Mouse (Mus musculus) liver, postnatal 0 days (tissue): ENCODE measurements around the gene Ttc9b. TPM values are rescaled to one million over a fixed set of nuclear protein-coding genes. Genes with fewer than 3 reads are reported as not detected.

Experiments
- ATAC-seq: fragments of 200-750 bp; cut with Nextera tagmentation; 2 replicates; pipeline ENCODE4 v1.8.0; 2017; ENCODE audit warnings: mild to moderate bottlenecking, moderate library complexity
- DNase-seq: peaks from one replicate; pipeline ENCODE4 v3.0.0-alpha.2; 2016
- H3K27ac ChIP-seq: fragments of 300-500 bp; sonication (generic); 2 replicates; pipeline ENCODE4 v1.5.1; 2014; ENCODE audit warnings: antibody characterized with exemption, moderate library complexity, mild to moderate bottlenecking, low read depth
- H3K27me3 ChIP-seq: fragments of 300-500 bp; sonication (generic); 2 replicates; pipeline ENCODE4 v1.6.1; 2014; ENCODE audit warnings: low read length, control low read depth, mixed read lengths; ENCODE audit not compliant: insufficient read depth
- H3K36me3 ChIP-seq: fragments of 300-500 bp; sonication (generic); replicated peaks from 2 replicates; pipeline ENCODE4 v1.6.1; 2014; ENCODE audit warnings: mild to moderate bottlenecking, control low read depth, low read length, moderate library complexity, mixed read lengths; ENCODE audit not compliant: insufficient read depth
- H3K4me1 ChIP-seq: fragments of 300-500 bp; sonication (generic); 2 replicates; pipeline ENCODE4 v1.6.1; 2014; ENCODE audit warnings: antibody characterized with exemption, mild to moderate bottlenecking, control low read depth; ENCODE audit not compliant: insufficient read depth
- H3K4me2 ChIP-seq: fragments of 300-500 bp; sonication (generic); 2 replicates; pipeline ENCODE4 v1.6.1; 2014; ENCODE audit warnings: low read depth, mild to moderate bottlenecking, low read length, moderate library complexity, mixed read lengths
- H3K4me3 ChIP-seq: fragments of 300-500 bp; sonication (generic); 2 replicates; pipeline ENCODE4 v1.5.1; 2014; ENCODE audit warnings: low read depth, low read length
- H3K9ac ChIP-seq: fragments of 300-500 bp; sonication (generic); replicated peaks from 2 replicates; pipeline ENCODE4 v1.6.1; 2014; ENCODE audit warnings: mild to moderate bottlenecking, moderate library complexity
- H3K9me3 ChIP-seq: fragments of 300-500 bp; sonication (generic); 2 replicates; pipeline ENCODE4 v1.6.1; 2016; ENCODE audit warnings: mild to moderate bottlenecking, control low read depth, low read length, mixed read lengths
- CTCF ChIP-seq: sonication (generic); IDR thresholded peaks from 2 replicates; pipeline ENCODE4 v1.5.1; 2016; ENCODE audit warnings: antibody characterized with exemption, low read depth
- EP300 ChIP-seq: IDR thresholded peaks from 2 replicates; pipeline ENCODE4 v1.6.1; 2016; ENCODE audit warnings: antibody characterized with exemption, low read depth, mild to moderate bottlenecking
- WGBS: fragments of 180-500 bp; shearing (Covaris S2); extraction: QIAGEN DNeasy Blood & Tissue Kit; methylation state at CpG from one replicate; pipeline ENCODE4 v1.1.7; 2014; ENCODE audit not compliant: insufficient replicate concordance; 5-methylcytosine and 5-hydroxymethylcytosine counted together
- polyA plus RNA-seq: library from polyadenylated mRNA; unstranded; fragments of >200 nt; fragmentation: Nextera tagmentation; extraction: Ambion mirVana; gene quantifications from 2 replicates; pipeline ENCODE4 v1.2.1, GENCODE M21; 2015

The Ttc9b gene
- polyA plus RNA-seq, 1 experiment from 2014 or later, result not detected

DNA sequence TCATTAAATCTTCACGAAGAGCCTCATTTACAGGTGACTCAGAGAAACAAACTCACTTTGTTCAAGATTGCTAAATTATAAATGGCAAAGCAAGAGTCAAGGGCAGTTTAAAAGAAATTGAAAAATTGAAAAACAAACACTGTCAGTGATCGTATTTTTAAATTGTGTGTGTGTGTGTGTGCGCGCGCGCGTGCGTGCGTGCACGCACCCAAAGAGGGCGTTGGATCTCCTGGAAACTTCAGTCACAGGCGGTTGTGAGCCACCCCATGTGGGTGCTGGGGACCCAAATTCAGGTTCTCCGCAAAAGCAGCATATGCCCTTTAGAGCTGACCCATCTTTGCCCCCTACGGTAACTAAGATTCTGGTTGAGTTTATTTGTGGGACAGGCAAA is 21.5 kb downstream of the Ttc9b start:
- no peak overlapping the region for H3K27ac ChIP-seq
- ATAC-seq, result no peak
- TF ChIP-seq CTCF (no peak), EP300 (no peak)
- no peaks in the 10 kb centered on the region for H3K27me3 ChIP-seq
- no peak for DNase-seq
- H3K4me3 ChIP-seq, result peak overlapping the region; percentile 86
- peak overlapping the region; percentile 100 for H3K4me2 ChIP-seq
- H3K9ac ChIP-seq, result peak overlapping the region; percentile 76; the same call in 1 of the 2 replicates
- no peaks in the 10 kb centered on the region for H3K36me3 ChIP-seq
- no peaks in the 10 kb centered on the region for H3K9me3 ChIP-seq
- WGBS, result 34% methylated on average over 14 of the region's 14 CpGs
- peaks cover 12% of the 10 kb centered on the region for H3K4me1 ChIP-seq

- no peaks in the 10 kb centered on the region for H3K27me3 ChIP-seq
- H3K36me3 ChIP-seq, result no peaks in the 10 kb centered on the region
- no peak overlapping the region for H3K4me3 ChIP-seq
- no peak overlapping the region for H3K9ac ChIP-seq
- ATAC-seq (no peak), DNase-seq (no peak)
- peaks cover 4% of the 10 kb centered on the region; the same call in 1 of the 2 replicates for H3K4me1 ChIP-seq
- no peaks in the 10 kb centered on the region for H3K9me3 ChIP-seq
- 19% methylated on average over 2 of the region's 2 CpGs for WGBS
- H3K27ac ChIP-seq, result no peak overlapping the region
- TF ChIP-seq EP300 (no peak), CTCF (no peak)
- no peak overlapping the region for H3K4me2 ChIP-seq
Measured at GRCm38 (mm10) chr7:27683218-27683617, 29.5 kb downstream of the Ttc9b start.

- TF ChIP-seq CTCF (no peak), EP300 (no peak)
- Histone ChIP-seq H3K4me1 (peaks cover 14% of the 10 kb centered on the region), H3K4me2 (no peak overlapping the region), H3K9ac (no peak overlapping the region), H3K36me3 (no peaks in the 10 kb centered on the region), H3K27me3 (no peaks in the 10 kb centered on the region), H3K27ac (no peak overlapping the region), H3K9me3 (no peaks in the 10 kb centered on the region), H3K4me3 (no peak overlapping the region)
- ATAC-seq (no peak), DNase-seq (no peak)
- WGBS, result 32% methylated on average over 5 of the region's 5 CpGs
Measured at GRCm38 (mm10) chr7:27685220-27685619, 31.5 kb downstream of the Ttc9b start.

GRCm38 (mm10) chr7:27685681-27686080 is 32.0 kb downstream of the Ttc9b start:
- DNase-seq, result no peak
- H3K4me3 ChIP-seq, result no peak overlapping the region
- no peaks in the 10 kb centered on the region for H3K27me3 ChIP-seq
- no peaks in the 10 kb centered on the region for H3K9me3 ChIP-seq
- 0% methylated on average over 6 of the region's 6 CpGs for WGBS
- no peak overlapping the region for H3K27ac ChIP-seq
- ATAC-seq, result no peak
- no peaks in the 10 kb centered on the region for H3K36me3 ChIP-seq
- no peak overlapping the region for H3K9ac ChIP-seq
- peaks cover 14% of the 10 kb centered on the region for H3K4me1 ChIP-seq
- peak; percentile 85 for TF ChIP-seq CTCF
- no peak for TF ChIP-seq EP300
- H3K4me2 ChIP-seq, result no peak overlapping the region

GRCm38 (mm10) chr7:27687043-27687442 is 33.3 kb downstream of the Ttc9b start:
- Histone ChIP-seq H3K36me3 (no peaks in the 10 kb centered on the region), H3K9ac (no peak overlapping the region), H3K9me3 (no peaks in the 10 kb centered on the region), H3K27ac (no peak overlapping the region), H3K4me3 (no peak overlapping the region), H3K4me2 (no peak overlapping the region), H3K27me3 (no peaks in the 10 kb centered on the region), H3K4me1 (peaks cover 14% of the 10 kb centered on the region)
- ATAC-seq (no peak), DNase-seq (no peak)
- WGBS, result 90% methylated on average over 1 of the region's 1 CpGs
- no peak for TF ChIP-seq EP300
- no peak for TF ChIP-seq CTCF

GRCm38 (mm10) chr7:27687836-27688235 is 34.1 kb downstream of the Ttc9b start:
- Histone ChIP-seq H3K9me3 (no peaks in the 10 kb centered on the region), H3K27me3 (no peaks in the 10 kb centered on the region), H3K4me3 (no peak overlapping the region), H3K4me1 (peaks cover 14% of the 10 kb centered on the region), H3K27ac (no peak overlapping the region), H3K36me3 (no peaks in the 10 kb centered on the region), H3K9ac (no peak overlapping the region), H3K4me2 (peak overlapping the region; percentile 88; the same call in 1 of the 2 replicates)
- DNase-seq (no peak), ATAC-seq (no peak)
- WGBS, result 68% methylated on average over 3 of the region's 3 CpGs
- TF ChIP-seq CTCF, result no peak
- no peak for TF ChIP-seq EP300

GRCm38 (mm10) chr7:27688246-27688788 is 34.6 kb downstream of the Ttc9b start:
- Histone ChIP-seq H3K4me1 (peaks cover 14% of the 10 kb centered on the region), H3K36me3 (no peaks in the 10 kb centered on the region), H3K4me2 (peak overlapping the region; percentile 88), H3K4me3 (peak overlapping the region; percentile 52), H3K27me3 (no peaks in the 10 kb centered on the region), H3K9me3 (no peaks in the 10 kb centered on the region), H3K9ac (peak overlapping the region; percentile 71), H3K27ac (peak overlapping the region; percentile 64)
- TF ChIP-seq CTCF (no peak), EP300 (no peak)
- no peak for ATAC-seq
- WGBS, result 30% methylated on average over 14 of the region's 14 CpGs
- DNase-seq, result no peak
